Mouse (Mus musculus): ENCODE data around the gene Syf2. TPM values are rescaled to one million over a fixed set of nuclear protein-coding genes. Genes with fewer than 3 reads are reported as not detected.

Syf2 gene
- total and polyA plus RNA-seq, 2 experiments from 2014 or later = 53.3 to 75.0 TPM

- Histone ChIP-seq H3K4me1 (ENCODE audit: insufficient read depth) (0 out of 2 replicates have a peak, but pooled peaks cover 4% of the 10 kb centered on the region), H3K9me3 (ENCODE audit: low read length) (no peaks in the 10 kb centered on the region), H3K27me3 (ENCODE audit: insufficient read depth, low read length) (no peaks in the 10 kb centered on the region), H3K9ac (no peak overlapping the region), H3K27ac (ENCODE audit: low read depth, low read length) (no peak overlapping the region), H3K4me2 (ENCODE audit: low read depth) (no peak overlapping the region), H3K36me3 (ENCODE audit: insufficient read depth) (peaks cover 4% of the 10 kb centered on the region; the same call in 1 of the 2 replicates), H3K4me3 (ENCODE audit: low read depth, low read length) (no peak overlapping the region)
- no peak for TF ChIP-seq CTCF (IDR thresholded peaks at IDR 0.05; ENCODE audit: low read depth)
- DNase-seq (no peak), ATAC-seq (no peak)
- WGBS = 70% methylated on average over 3 of the region's 3 CpGs
These were observed 13.5 kb upstream of the Syf2 start for GRCm38 (mm10) chr4:134917194-134917593.

DNA sequence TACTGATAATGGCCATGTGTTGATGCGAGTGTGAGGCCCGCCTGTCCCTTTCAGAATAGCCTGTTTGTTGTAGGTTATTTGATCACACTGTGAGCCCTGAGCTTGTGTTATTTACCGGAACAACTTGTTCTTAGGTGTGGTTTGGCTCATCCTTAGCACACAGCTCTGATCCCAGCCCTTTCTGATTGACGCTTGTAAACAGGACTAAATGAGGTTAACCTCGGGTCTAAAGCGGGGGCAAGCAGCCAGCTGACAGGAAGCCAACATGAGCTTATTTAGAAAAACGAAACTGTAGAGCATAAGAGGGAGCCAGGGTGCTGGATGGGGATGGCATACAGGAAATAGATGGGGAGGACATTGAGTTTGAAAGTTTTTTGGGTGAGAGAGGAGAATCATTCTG, 12.3 kb upstream of the Syf2 start:
- 51% methylated on average over 7 of the region's 7 CpGs for whole genome bisulfite sequencing
- no peak overlapping the region for H3K9ac ChIP-seq
- no peak overlapping the region for H3K27ac ChIP-seq (ENCODE audit: low read depth, low read length)
- H3K27me3 ChIP-seq (ENCODE audit: insufficient read depth, low read length) = no peaks in the 10 kb centered on the region
- no peak for TF ChIP-seq CTCF (IDR thresholded peaks at IDR 0.05; ENCODE audit: low read depth)
- no peak overlapping the region for H3K4me2 ChIP-seq (ENCODE audit: low read depth)
- H3K4me3 ChIP-seq (ENCODE audit: low read depth, low read length) = no peak overlapping the region
- DNase-seq = no peak
- ATAC-seq = no peak
- H3K4me1 ChIP-seq (ENCODE audit: insufficient read depth) = 0 out of 2 replicates have a peak, but pooled peaks cover 4% of the 10 kb centered on the region
- H3K36me3 ChIP-seq (ENCODE audit: insufficient read depth) = no peaks in the 10 kb centered on the region
- H3K9me3 ChIP-seq (ENCODE audit: low read length) = no peaks in the 10 kb centered on the region

DNA sequence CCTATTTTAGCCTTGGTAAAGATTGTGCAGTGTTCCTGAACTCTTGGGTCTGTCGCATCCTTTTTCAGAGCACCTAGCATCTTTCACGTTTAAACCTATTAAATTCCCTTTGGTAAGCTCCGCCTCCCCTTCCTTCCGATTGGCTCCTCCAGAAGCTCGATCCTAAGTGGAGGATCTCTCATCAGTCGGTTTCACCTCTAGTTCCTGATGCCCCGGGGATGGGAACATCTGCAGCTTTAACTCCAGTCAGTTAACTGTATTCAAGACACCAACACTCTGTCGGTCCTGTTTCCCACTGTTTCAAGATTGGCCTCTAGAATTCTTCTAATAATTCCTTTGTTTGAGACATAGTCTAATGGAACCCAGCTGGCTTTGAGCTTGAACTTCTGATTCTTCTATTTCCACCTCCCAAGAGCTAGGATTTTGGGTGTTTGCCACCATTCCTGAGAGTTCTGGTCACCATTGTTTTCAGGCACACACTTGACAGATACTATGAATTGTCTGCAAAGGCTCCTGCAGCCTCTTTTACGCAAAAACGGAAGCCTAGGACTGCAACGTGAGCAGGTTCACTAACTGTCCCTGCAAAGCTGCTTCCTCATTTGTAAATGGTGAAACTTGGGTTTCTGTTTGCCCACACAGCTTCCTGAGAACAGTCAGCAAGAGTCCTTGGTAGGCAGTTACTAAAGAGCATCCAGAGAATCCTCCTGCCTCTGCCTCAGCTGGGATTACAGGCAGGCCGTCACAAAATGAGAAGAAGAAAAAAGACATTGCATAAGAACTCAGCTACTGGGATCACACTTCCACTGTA, 10.8 kb upstream of the Syf2 start:
- H3K4me1 ChIP-seq (ENCODE audit: insufficient read depth) = peaks cover 9% of the 10 kb centered on the region; the same call in 1 of the 2 replicates
- H3K9ac ChIP-seq = no peak overlapping the region
- no peaks in the 10 kb centered on the region for H3K27me3 ChIP-seq (ENCODE audit: insufficient read depth, low read length)
- no peaks in the 10 kb centered on the region for H3K9me3 ChIP-seq (ENCODE audit: low read length)
- H3K36me3 ChIP-seq (ENCODE audit: insufficient read depth) = no peaks in the 10 kb centered on the region
- DNase-seq (no peak), ATAC-seq (no peak)
- H3K4me3 ChIP-seq (ENCODE audit: low read depth, low read length) = no peak overlapping the region
- no peak overlapping the region for H3K27ac ChIP-seq (ENCODE audit: low read depth, low read length)
- no peak overlapping the region for H3K4me2 ChIP-seq (ENCODE audit: low read depth)
- TF ChIP-seq CTCF (IDR thresholded peaks at IDR 0.05; ENCODE audit: low read depth) = no peak
- WGBS = 41% methylated on average over 12 of the region's 12 CpGs

- TF ChIP-seq CTCF (IDR thresholded peaks at IDR 0.05; ENCODE audit: low read depth) = no peak
- H3K4me3 ChIP-seq (ENCODE audit: low read depth, low read length) = no peak overlapping the region
These were observed 10.1 kb upstream of the Syf2 start for GRCm38 (mm10) chr4:134920631-134921030.

GRCm38 (mm10) chr4:134921703-134922102, 9.0 kb upstream of the Syf2 start:
- Histone ChIP-seq H3K4me3 (ENCODE audit: low read depth, low read length) (no peak overlapping the region), H3K9me3 (ENCODE audit: low read length) (no peaks in the 10 kb centered on the region), H3K4me1 (ENCODE audit: insufficient read depth) (peaks cover 16% of the 10 kb centered on the region), H3K9ac (no peak overlapping the region), H3K36me3 (ENCODE audit: insufficient read depth) (peaks cover 15% of the 10 kb centered on the region), H3K27me3 (ENCODE audit: insufficient read depth, low read length) (no peaks in the 10 kb centered on the region), H3K27ac (ENCODE audit: low read depth, low read length) (no peak overlapping the region), H3K4me2 (ENCODE audit: low read depth) (no peak overlapping the region)
- WGBS = over 99% methylated on average over 4 of the region's 4 CpGs
- ATAC-seq = no peak
- DNase-seq = no peak
- TF ChIP-seq CTCF (IDR thresholded peaks at IDR 0.05; ENCODE audit: low read depth) = no peak

More at GRCm38 (mm10) chr4:134920631-134921030, 10.1 kb upstream of the Syf2 start:
- Histone ChIP-seq H3K4me1 (ENCODE audit: insufficient read depth) (peaks cover 10% of the 10 kb centered on the region), H3K27me3 (ENCODE audit: insufficient read depth, low read length) (no peaks in the 10 kb centered on the region), H3K4me2 (ENCODE audit: low read depth) (no peak overlapping the region), H3K9me3 (ENCODE audit: low read length) (no peaks in the 10 kb centered on the region), H3K36me3 (ENCODE audit: insufficient read depth) (peaks cover 6% of the 10 kb centered on the region), H3K27ac (ENCODE audit: low read depth, low read length) (no peak overlapping the region), H3K9ac (no peak overlapping the region)
- ATAC-seq (no peak), DNase-seq (no peak)
- 96% methylated on average over 6 of the region's 6 CpGs for WGBS

- Histone ChIP-seq H3K4me3 (ENCODE audit: low read depth, low read length) (peak overlapping the region; percentile 97), H3K4me1 (ENCODE audit: insufficient read depth) (peaks cover 16% of the 10 kb centered on the region), H3K4me2 (ENCODE audit: low read depth) (peak overlapping the region; percentile 61), H3K36me3 (ENCODE audit: insufficient read depth) (peaks cover 19% of the 10 kb centered on the region), H3K9me3 (ENCODE audit: low read length) (no peaks in the 10 kb centered on the region), H3K27ac (ENCODE audit: low read depth, low read length) (peak overlapping the region; percentile 96), H3K27me3 (ENCODE audit: insufficient read depth, low read length) (no peaks in the 10 kb centered on the region), H3K9ac (peak overlapping the region; percentile 62)
- ATAC-seq = no peak
- 55% methylated on average over 10 of the region's 10 CpGs for WGBS
- no peak for TF ChIP-seq CTCF (IDR thresholded peaks at IDR 0.05; ENCODE audit: low read depth)
- no peak for DNase-seq
These were observed 8.4 kb upstream of the Syf2 start for GRCm38 (mm10) chr4:134922111-134922924.

DNA sequence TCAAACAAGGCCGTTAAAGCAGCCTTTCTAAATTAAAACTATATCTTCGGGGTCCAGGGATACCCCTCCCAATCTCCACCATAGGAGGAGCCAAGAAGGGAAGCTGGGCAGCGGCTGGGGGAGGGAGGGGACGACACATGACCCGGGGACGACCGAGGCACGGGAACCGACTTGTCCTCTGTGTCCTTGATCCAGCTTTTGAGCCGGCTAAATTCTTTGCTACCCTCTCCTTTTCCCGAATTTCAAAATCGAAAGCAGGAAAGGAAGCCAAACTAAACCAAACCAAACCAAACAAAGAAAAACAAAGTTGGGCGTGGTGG, 7.8 kb upstream of the Syf2 start:
- WGBS = 0% methylated on average over 13 of the region's 13 CpGs
- TF ChIP-seq CTCF (IDR thresholded peaks at IDR 0.05; ENCODE audit: low read depth) = no peak
- H3K9ac ChIP-seq = peak overlapping the region; percentile 62
- H3K4me2 ChIP-seq (ENCODE audit: low read depth) = peak overlapping the region; percentile 61
- ATAC-seq (peak; percentile 43), DNase-seq (no peak)
- H3K36me3 ChIP-seq (ENCODE audit: insufficient read depth) = peaks cover 25% of the 10 kb centered on the region
- H3K27ac ChIP-seq (ENCODE audit: low read depth, low read length) = peak overlapping the region; percentile 96
- peak overlapping the region; percentile 97 for H3K4me3 ChIP-seq (ENCODE audit: low read depth, low read length)
- no peaks in the 10 kb centered on the region for H3K27me3 ChIP-seq (ENCODE audit: insufficient read depth, low read length)
- peaks cover 16% of the 10 kb centered on the region for H3K4me1 ChIP-seq (ENCODE audit: insufficient read depth)
- H3K9me3 ChIP-seq (ENCODE audit: low read length) = no peaks in the 10 kb centered on the region
